Mouse (Mus musculus) spleen, adult 2 months (tissue): Measurements from ENCODE around the gene Cic. TPM values are rescaled to one million over a fixed set of nuclear protein-coding genes. Genes with fewer than 3 reads are reported as not detected.
A peak's percentile ranks its signal among the peaks of the same experiment; 100 is the strongest.

Source experiments
- DNase-seq, 2 experiments: peaks; one replicate each; pipeline versions ENCODE4 v3.0.0 to v3.0.0-alpha.2; 2012 to 2021; ENCODE audit warnings: low spot score in 2 of 2, low read depth in 1 of 2
- H3K27ac ChIP-seq: fragments of 200-500 bp; 2 replicates; pipeline ENCODE4 v1.5.1; 2012; ENCODE audit warnings: low read length, inconsistent platforms; ENCODE audit not compliant: insufficient read depth
- H3K27me3 ChIP-seq: fragments of 200-500 bp; 2 replicates; pipeline ENCODE4 v1.6.1; 2012; ENCODE audit warnings: mild to moderate bottlenecking, moderate library complexity, low read length, inconsistent platforms; ENCODE audit not compliant: control insufficient read depth, insufficient read depth
- H3K36me3 ChIP-seq: fragments of 200-500 bp; 2 replicates; pipeline ENCODE4 v1.6.1; 2012; ENCODE audit warnings: mild to moderate bottlenecking, low read length, inconsistent platforms; ENCODE audit not compliant: control insufficient read depth, insufficient read depth
- H3K4me1 ChIP-seq: fragments of 200-500 bp; 2 replicates; pipeline ENCODE4 v1.6.1; 2011; ENCODE audit warnings: inconsistent platforms; ENCODE audit not compliant: control insufficient read depth, insufficient read depth, insufficient read length
- H3K4me3 ChIP-seq: fragments of 200-500 bp; 2 replicates; pipeline ENCODE4 v1.5.1; 2011; ENCODE audit warnings: mild to moderate bottlenecking, inconsistent platforms; ENCODE audit not compliant: insufficient read depth, insufficient read length; ENCODE audit errors: extremely low read depth
- CTCF ChIP-seq: fragments of 200-500 bp; IDR thresholded peaks from 2 replicates; pipeline ENCODE4 v1.5.1; 2011; ENCODE audit warnings: mild to moderate bottlenecking, inconsistent platforms; ENCODE audit not compliant: insufficient read depth, insufficient read length, insufficient replicate concordance; ENCODE audit errors: extremely low read depth
- POLR2A ChIP-seq: fragments of 200-500 bp; IDR thresholded peaks from 2 replicates; pipeline ENCODE4 v1.6.1; 2011; ENCODE audit warnings: low read depth, low read length, inconsistent platforms
- WGBS: fragments of 180-500 bp; shearing (Covaris S2); methylation state at CpG from one replicate; pipeline ENCODE4 v1.1.7; 2018; 5-methylcytosine and 5-hydroxymethylcytosine counted together
- polyA plus RNA-seq: library from polyadenylated mRNA; depleted of rRNA; stranded (reverse); fragments of >200 nt; gene quantifications from 2 replicates; pipeline ENCODE4 v1.2.3, GENCODE M21; 2012

Gene Cic
- polyA plus RNA-seq, 1 experiment, result 112 TPM

DNA sequence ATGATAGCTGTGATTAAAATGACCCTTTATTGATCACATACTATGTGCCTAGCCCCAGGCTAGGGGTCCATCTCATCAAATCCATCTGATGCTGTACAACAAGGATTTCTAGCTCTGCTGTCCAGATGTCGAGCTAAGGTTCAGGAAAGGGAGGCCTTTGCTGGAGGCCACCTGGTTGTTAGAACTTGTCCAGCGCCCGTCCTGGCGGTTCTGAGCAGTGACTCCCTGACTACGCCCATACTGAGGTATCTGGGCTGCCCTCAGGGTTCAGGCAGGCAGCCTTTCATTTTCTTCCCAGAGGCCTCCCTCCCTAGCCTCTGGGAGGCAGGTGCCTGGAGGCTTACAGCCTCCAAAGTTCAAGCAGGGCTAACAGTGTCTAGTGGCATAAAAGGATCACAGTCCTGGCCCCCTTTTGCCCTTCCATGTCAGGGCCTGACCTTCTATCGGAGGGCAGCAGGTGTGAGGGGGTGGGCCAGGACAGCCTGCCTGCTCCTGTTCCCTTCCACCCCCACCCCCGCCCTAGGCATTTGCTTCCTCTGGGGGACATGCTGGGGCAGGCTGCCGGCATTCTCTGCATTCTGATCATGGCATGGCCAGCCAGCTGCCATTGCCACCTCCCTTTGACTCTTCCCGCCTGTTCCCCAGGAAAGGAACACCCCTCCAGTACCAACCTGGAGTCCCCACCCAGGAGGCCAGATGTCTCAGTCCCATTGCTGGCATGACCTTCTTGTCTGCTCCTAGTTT is 8.2 kb downstream of the Cic start:
- H3K27me3 ChIP-seq, result no peaks in the 10 kb centered on the region
- WGBS, result 89% methylated on average over 9 of the region's 9 CpGs
- peaks cover 14% of the 10 kb centered on the region; the same call in 1 of the 2 replicates for H3K36me3 ChIP-seq
- DNase-seq, result no peak
- no peak overlapping the region for H3K27ac ChIP-seq
- no peak for TF ChIP-seq POLR2A
- no peak overlapping the region for H3K4me3 ChIP-seq
- H3K4me1 ChIP-seq, result peaks cover 30% of the 10 kb centered on the region

DNA sequence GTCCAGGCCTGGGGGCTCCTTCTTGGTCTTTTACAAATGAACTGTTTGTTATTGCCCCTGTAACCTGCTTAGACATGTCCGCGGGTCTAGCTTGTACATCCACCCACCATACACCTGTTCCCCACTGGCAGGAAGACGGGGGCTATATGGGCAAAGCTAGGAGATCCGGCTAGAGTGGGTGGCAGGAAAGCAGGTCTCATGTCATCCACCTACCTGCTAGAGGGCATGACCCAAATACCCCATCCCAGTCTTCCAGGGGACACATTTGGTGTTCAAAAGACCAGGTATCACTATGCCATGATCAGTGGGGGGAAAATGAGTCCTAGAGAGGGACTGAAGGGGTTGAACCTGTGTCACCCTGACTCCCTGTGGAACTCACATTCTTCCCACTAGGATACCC is 9.9 kb downstream of the Cic start:
- H3K4me3 ChIP-seq, result no peak overlapping the region
- no peak for TF ChIP-seq CTCF
- H3K4me1 ChIP-seq, result peaks cover 29% of the 10 kb centered on the region
- 0 out of 2 replicates have a peak, but pooled peaks cover 6% of the 10 kb centered on the region for H3K36me3 ChIP-seq
- 0 out of 2 replicates have a peak overlapping the region, but pooled peaks have one; percentile 2 for H3K27ac ChIP-seq
- no peak for DNase-seq
- H3K27me3 ChIP-seq, result no peaks in the 10 kb centered on the region
- 75% methylated on average over 4 of the region's 4 CpGs for WGBS

DNA sequence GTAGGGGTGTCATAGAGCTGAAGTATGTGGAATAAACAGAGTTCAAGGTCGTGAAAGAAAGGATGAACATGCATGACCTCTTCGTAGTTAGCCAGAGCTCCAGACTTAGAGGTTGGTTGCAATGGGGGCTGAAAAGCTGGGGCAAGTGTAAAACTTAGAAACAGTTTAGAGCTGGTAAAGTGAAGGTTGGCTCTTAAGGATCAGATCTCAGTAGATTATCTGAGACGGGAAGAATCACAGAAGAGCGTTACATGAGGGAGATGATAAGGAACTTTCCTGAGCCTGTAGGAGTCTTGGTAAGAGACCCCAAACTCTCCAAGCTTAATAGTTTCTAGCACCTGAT is 10.5 kb downstream of the Cic start:
- Histone ChIP-seq H3K4me1 (peaks cover 29% of the 10 kb centered on the region), H3K27ac (peak overlapping the region; percentile 48; the same call in 1 of the 2 replicates), H3K4me3 (peak overlapping the region; percentile 75; the same call in 1 of the 2 replicates), H3K27me3 (no peaks in the 10 kb centered on the region), H3K36me3 (0 out of 2 replicates have a peak, but pooled peaks cover 2% of the 10 kb centered on the region)
- TF ChIP-seq CTCF (no peak), POLR2A (no peak)
- 7% methylated on average over 4 of the region's 4 CpGs for WGBS
- DNase-seq, result no peak

DNA sequence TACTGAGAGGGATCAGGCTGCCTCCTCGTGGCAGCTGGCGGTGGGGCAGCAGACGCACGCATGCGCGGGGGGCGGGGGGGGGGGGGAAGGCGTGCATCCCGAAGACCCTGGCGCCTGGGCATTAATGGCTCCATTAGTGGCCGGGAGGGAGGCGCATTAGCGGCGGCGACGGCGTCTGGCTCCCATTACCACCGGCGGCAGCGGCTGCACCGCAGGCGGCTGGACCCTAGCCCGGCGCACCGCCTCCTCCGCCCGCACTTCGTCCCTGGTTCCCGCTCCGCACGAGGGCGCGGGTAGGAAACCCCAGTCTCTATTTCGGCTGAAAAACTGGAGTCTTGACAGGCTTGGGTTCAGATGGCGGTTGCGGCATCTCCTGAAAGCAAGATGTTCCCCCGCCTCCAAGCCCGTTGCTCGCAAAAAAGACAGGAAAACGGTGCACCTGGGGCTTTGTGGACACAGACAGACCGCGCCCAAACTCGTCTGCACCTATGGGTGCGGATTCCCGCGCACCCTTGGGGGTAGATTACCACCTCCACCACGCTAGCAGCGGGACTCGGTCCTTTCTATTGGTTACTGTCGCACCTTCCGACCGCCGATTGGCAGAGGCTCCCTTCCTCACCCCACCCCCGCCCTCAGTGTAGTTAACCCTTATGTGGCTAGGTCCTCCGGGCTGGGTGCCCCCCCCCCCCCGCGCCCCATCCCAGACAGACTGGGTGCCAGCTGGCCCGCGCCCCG is 11.0 kb downstream of the Cic start:
- Histone ChIP-seq H3K27me3 (no peaks in the 10 kb centered on the region), H3K36me3 (no peaks in the 10 kb centered on the region), H3K27ac (peak overlapping the region; percentile 97), H3K4me1 (peaks cover 32% of the 10 kb centered on the region), H3K4me3 (peak overlapping the region; percentile 75)
- peak; percentile 46; the same call in 1 of the 2 replicates for TF ChIP-seq CTCF
- TF ChIP-seq POLR2A, result peak; percentile 51
- peak; percentile 86 to 91 for DNase-seq
- 1% methylated on average over 47 of the region's 60 CpGs for WGBS

DNA sequence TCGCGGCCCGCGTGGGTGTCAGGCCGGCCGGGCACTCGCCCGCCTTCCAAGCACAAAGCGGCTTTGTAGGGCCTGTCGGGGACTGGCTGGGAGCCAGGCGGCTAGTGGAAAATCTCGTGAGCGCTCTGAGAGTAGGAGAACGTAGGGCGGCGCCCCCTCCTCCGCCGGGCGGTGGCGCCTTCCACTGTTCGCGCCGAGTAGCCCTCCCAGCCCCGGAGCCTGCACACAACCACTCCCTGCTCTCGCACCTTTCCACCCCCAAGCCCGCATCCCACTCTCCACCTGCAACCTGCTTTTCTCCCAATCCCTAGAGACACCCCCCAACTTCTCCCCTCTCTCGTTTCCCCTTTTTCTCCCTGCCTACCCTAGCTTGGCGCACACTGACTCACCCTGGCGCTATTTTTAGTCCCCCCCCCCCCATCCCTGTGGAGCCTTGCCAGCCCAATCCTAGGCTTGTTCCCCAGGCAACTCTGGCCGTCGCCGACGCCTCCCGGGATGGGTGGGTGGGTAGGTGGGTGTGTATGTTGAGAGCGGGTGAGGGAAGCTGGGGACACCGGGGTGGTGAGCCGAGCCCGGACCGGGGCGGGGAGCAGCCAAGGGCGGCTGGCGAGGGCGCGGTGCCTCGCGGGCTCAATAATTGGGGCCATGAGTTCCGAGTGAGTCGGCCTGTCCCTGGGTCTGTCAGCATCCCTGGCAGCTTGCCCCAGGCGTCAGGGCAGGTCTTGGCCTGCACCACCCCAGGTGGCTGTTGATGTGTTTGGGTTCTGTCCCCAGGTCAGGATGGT is 11.8 kb downstream of the Cic start:
- TF ChIP-seq CTCF (0 out of 2 replicates have a peak, but pooled peaks have one; percentile 14), POLR2A (peak; percentile 33)
- DNase-seq, result peak; percentile 85 to 87
- Histone ChIP-seq H3K4me3 (peak overlapping the region; percentile 75), H3K4me1 (peaks cover 36% of the 10 kb centered on the region), H3K36me3 (no peaks in the 10 kb centered on the region), H3K27ac (peak overlapping the region; percentile 97), H3K27me3 (no peaks in the 10 kb centered on the region)
- WGBS, result under 1% methylated on average over 38 of the region's 49 CpGs

DNA sequence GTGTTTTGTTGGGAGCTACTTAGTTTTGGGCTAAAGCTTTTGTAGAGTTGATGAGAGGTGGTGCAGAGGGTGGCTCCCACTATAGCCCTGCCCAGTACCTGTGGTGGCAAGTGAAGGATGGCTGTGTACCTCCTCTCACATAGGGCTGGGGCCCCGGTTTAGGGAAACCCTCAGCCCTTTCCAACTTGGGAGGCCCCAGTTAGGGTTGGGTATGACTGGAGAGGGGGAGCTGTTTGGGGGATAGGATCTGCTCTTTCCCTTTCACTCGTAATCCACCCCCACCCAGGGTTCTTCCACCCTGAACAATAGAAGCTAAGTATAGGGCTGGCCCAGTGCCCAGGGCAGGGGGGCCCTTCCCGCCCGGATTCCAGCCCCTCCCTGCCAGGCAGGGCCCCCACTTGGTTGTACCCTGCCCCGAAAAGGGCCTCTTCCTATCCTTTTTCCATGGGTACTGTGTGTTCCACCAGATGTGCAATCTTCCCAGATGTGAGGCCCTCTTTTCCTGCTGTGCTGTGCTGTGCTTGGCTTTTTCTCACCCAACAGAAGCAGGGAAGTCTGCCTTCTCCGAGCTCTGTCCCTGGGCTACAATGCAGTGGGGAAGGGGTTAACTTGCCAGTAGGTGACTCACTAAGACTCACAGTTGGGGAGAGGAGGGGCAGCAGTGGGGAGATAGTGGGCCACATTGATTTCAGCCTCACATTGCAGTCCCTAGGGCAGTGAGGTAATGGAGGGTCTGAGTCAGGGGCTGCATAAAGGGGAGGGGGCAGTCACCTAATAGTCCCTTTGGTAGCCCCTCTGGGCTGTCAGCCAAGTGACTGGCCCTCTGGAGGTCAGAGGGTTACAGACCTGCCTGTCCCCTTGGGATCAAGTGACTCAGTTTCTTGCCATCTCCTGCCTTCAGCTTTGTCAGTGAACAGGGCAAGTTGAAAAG is 12.6 kb downstream of the Cic start:
- H3K27ac ChIP-seq, result peak overlapping the region; percentile 97
- H3K36me3 ChIP-seq, result peaks cover 3% of the 10 kb centered on the region
- no peak for DNase-seq
- peaks cover 37% of the 10 kb centered on the region for H3K4me1 ChIP-seq
- H3K27me3 ChIP-seq, result no peaks in the 10 kb centered on the region
- TF ChIP-seq CTCF, result no peak
- TF ChIP-seq POLR2A, result no peak
- 22% methylated on average over 6 of the region's 6 CpGs for WGBS
- peak overlapping the region; percentile 75 for H3K4me3 ChIP-seq
